Mouse (Mus musculus) intestine, postnatal 0 days (tissue): ENCODE results near the gene Zdhhc24. TPM values are rescaled to one million over a fixed set of nuclear protein-coding genes. Genes with fewer than 3 reads are reported as not detected.
A peak's percentile ranks its signal among the peaks of the same experiment; 100 is the strongest.

ENCODE experiments used
- ATAC-seq: fragments of 200-750 bp; cut with Nextera tagmentation; 2 replicates; pipeline ENCODE4 v1.8.0; 2017; ENCODE audit warnings: mild to moderate bottlenecking, moderate TSS enrichment, moderate library complexity
- H3K27ac ChIP-seq: fragments of 300-500 bp; sonication (generic); 2 replicates; pipeline ENCODE4 v1.5.1; 2014; ENCODE audit warnings: mild to moderate bottlenecking, low read depth, low read length, moderate library complexity
- H3K27me3 ChIP-seq: fragments of 300-500 bp; sonication (generic); replicated peaks from 2 replicates; pipeline ENCODE4 v1.6.1; 2014; ENCODE audit warnings: low read length, mixed read lengths; ENCODE audit not compliant: control insufficient read depth, insufficient read depth
- H3K36me3 ChIP-seq: fragments of 300-500 bp; sonication (generic); 2 replicates; pipeline ENCODE4 v1.6.1; 2014; ENCODE audit warnings: mild to moderate bottlenecking, moderate library complexity; ENCODE audit not compliant: control insufficient read depth, insufficient read depth
- H3K4me1 ChIP-seq: fragments of 300-500 bp; sonication (generic); replicated peaks from 2 replicates; pipeline ENCODE4 v1.6.1; 2014; ENCODE audit warnings: antibody characterized with exemption, low read length, mixed read lengths; ENCODE audit not compliant: control insufficient read depth, insufficient read depth
- H3K4me2 ChIP-seq: fragments of 300-500 bp; sonication (generic); replicated peaks from 2 replicates; pipeline ENCODE4 v1.6.1; 2014; ENCODE audit warnings: low read depth, mild to moderate bottlenecking, moderate library complexity
- H3K4me3 ChIP-seq: fragments of 300-500 bp; sonication (generic); 2 replicates; pipeline ENCODE4 v1.5.1; 2014; ENCODE audit warnings: low read depth, low read length
- H3K9ac ChIP-seq: fragments of 300-500 bp; sonication (generic); 2 replicates; pipeline ENCODE4 v1.6.1; 2014; ENCODE audit warnings: mild to moderate bottlenecking, low read depth, low read length
- H3K9me3 ChIP-seq: fragments of 300-500 bp; sonication (generic); 2 replicates; pipeline ENCODE4 v1.6.1; 2016; ENCODE audit warnings: mixed run types; ENCODE audit not compliant: control insufficient read depth
- CTCF ChIP-seq: sonication (generic); IDR thresholded peaks from 2 replicates; pipeline ENCODE4 v1.5.1; 2016; ENCODE audit warnings: low read depth, mild to moderate bottlenecking, control low read depth, antibody characterized with exemption, moderate library complexity
- WGBS: fragments of 180-500 bp; shearing (Covaris S2); extraction: QIAGEN DNeasy Blood & Tissue Kit; methylation state at CpG from one replicate; pipeline ENCODE4 v1.1.7; 2014; 5-methylcytosine and 5-hydroxymethylcytosine counted together
- polyA plus RNA-seq: library from polyadenylated mRNA; unstranded; fragments of >200 nt; fragmentation: Nextera tagmentation; extraction: Ambion mirVana; gene quantifications from 2 replicates; pipeline ENCODE4 v1.2.1, GENCODE M21; 2015

The Zdhhc24 gene
- polyA plus RNA-seq, 1 experiment from 2014 or later: 7.6 TPM

DNA sequence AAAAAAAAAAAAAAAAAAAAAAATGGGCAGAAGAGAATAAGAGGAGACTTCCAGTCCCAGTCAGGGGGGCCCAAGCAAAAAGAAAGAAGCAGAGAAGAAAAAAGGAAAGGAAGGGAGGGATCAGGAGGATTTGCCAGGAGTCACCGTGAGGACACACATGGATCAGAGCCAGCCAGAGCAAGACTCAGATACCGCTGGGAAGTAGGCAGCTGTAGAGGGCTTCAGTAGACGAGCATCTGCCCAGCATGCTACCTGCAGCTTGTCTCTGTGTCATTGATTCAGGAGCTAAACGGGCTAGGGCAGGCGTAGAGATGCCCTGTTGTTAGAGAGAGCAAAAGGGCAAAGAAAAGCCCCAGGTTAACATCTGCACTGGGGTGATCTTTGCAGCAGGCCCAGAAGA, 28.2 kb upstream of the Zdhhc24 start:
- no peak overlapping the region for H3K9ac ChIP-seq
- H3K27ac ChIP-seq: no peak overlapping the region
- H3K4me2 ChIP-seq: no peak overlapping the region
- H3K4me1 ChIP-seq: peaks cover 4% of the 10 kb centered on the region; the same call in 1 of the 2 replicates
- no peak for ATAC-seq
- no peaks in the 10 kb centered on the region for H3K36me3 ChIP-seq
- no peak overlapping the region for H3K4me3 ChIP-seq
- WGBS: 58% methylated on average over 5 of the region's 5 CpGs
- H3K9me3 ChIP-seq: no peaks in the 10 kb centered on the region
- no peak for TF ChIP-seq CTCF
- peaks cover 2% of the 10 kb centered on the region; the same call in 1 of the 2 replicates for H3K27me3 ChIP-seq

DNA sequence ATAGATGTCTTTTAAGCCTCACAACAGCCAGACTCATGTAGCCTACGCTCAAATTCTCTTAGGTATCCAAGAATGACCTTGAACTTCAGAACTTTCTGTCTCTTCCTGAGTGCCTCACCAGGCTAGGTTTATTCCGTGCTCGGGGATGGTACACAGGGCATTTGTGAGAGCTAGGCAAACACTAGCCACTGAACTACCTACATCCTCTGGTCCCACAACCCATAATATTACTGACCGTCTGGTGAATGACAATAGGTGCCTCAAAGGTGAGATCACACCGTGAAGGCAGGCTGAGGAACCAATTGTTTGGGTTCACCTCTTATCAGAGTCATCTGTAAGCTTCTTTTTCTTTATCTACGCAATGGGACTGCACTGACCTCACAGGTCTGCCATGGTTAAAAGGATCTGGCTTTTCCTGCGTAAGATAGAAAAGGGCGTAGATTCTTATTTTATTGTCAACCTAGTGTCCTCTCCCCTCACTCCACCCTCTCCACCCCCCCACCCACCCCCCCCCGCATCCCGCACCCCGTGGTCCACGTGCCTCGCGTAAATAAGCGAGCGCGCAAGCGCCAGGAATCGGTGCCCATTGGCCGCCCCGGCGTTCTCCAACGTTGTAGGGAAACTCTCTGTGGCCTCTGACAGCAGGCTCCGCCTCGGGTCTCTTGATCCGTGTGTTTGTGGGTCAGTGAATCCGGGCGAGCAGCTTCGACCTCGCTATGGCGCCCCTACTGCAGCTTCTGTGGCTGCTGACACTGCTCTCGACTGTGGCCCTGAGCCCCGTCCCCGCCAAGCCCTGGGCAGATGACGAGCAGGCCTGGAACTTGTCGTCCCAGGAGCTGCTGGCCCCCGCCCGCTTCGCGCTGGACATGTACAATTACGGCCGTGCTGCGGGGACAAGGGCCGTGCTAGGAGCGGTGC, 23.7 kb upstream of the Zdhhc24 start, which contains the start of gene Ctsf:
Gene Ctsf (plus strand): TSS at position 579 of the 918 bp plus-strand sequence.
- peak within 1 kb of the TSS; percentile 97 for H3K4me2 ChIP-seq
- peaks cover 3% of the 10 kb centered on the region; the same call in 1 of the 2 replicates for H3K27me3 ChIP-seq
- ATAC-seq: peak; percentile 69
- no peaks in the 10 kb centered on the region for H3K36me3 ChIP-seq
- H3K4me1 ChIP-seq: peaks cover 4% of the 10 kb centered on the region; the same call in 1 of the 2 replicates
- peak within 1 kb of the TSS; percentile 51 for H3K4me3 ChIP-seq
- H3K27ac ChIP-seq: no peak within 1 kb of the TSS
- TF ChIP-seq CTCF: 0 out of 2 replicates have a peak, but pooled peaks have one; percentile 11
- H3K9ac ChIP-seq: peak within 1 kb of the TSS; percentile 48
- H3K9me3 ChIP-seq: no peaks in the 10 kb centered on the region
- 2% methylated on average over 45 of the region's 45 CpGs for WGBS

DNA sequence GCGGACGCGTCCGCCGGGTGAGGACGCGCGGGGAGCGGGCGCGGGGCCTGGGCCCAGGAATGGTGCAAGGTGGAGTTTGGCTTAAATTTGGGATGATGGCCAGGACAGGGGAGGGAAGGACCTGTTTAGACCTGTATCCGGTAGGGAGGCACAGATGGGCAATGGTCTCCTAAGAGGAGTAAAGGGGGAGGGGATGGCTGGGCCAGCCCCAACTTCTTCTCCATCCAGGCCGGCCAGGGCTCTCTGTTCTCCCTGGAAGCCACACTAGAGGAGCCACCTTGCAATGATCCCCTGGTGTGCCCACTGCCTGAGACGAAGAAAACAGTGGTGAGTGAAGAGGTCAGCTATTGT, 23.0 kb upstream of the Zdhhc24 start:
- ATAC-seq: no peak
- Histone ChIP-seq H3K27ac (no peak overlapping the region), H3K9me3 (no peaks in the 10 kb centered on the region), H3K9ac (peak overlapping the region; percentile 48), H3K4me1 (peaks cover 4% of the 10 kb centered on the region; the same call in 1 of the 2 replicates), H3K36me3 (no peaks in the 10 kb centered on the region), H3K27me3 (peaks cover 3% of the 10 kb centered on the region; the same call in 1 of the 2 replicates), H3K4me3 (peak overlapping the region; percentile 51), H3K4me2 (peak overlapping the region; percentile 97)
- WGBS: 3% methylated on average over 14 of the region's 14 CpGs
- no peak for TF ChIP-seq CTCF

DNA sequence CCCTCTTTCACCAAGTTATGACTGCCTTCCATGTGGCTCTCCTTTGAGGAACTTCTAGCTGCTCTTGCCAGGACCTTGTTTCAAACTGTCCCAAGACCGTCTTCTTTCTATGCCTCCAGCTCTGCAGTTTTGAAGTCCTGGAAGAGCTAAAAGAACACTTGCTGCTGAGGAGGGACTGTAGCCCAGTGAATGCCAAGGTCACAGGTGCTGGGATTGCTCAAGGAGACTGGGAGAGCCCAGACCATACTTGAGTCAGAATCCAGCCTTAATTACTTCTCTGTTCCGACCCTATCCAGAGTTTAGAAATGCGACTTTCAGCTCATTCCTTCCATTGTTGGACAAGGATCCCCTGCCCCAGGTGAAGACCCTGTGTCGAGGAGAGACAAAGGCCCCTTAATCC, 22.5 kb upstream of the Zdhhc24 start:
- Histone ChIP-seq H3K9ac (no peak overlapping the region), H3K27me3 (peaks cover 3% of the 10 kb centered on the region; the same call in 1 of the 2 replicates), H3K9me3 (no peaks in the 10 kb centered on the region), H3K4me2 (peak overlapping the region; percentile 97; the same call in 1 of the 2 replicates), H3K4me1 (peaks cover 4% of the 10 kb centered on the region; the same call in 1 of the 2 replicates), H3K36me3 (no peaks in the 10 kb centered on the region), H3K27ac (no peak overlapping the region), H3K4me3 (no peak overlapping the region)
- no peak for ATAC-seq
- WGBS: 79% methylated on average over 4 of the region's 4 CpGs
- no peak for TF ChIP-seq CTCF

DNA sequence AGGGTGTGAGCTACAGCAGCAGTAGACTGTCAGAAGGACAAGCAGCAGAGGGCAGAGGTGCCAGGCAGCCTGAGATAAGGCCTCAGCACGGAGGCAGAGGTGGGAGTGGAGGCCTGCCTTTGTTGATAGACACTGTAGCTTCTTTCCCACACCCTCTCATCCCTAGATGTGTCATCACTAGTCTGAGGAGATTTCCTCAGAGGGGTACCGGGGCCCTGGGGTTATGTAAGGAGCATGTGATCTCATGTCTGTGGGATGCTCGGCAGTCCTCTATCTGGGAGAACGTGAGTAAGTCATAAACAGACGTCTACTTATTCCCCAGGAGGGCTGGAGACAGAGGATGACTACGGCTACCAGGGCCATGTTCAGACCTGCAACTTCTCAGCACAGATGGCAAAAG, 19.4 kb upstream of the Zdhhc24 start:
- TF ChIP-seq CTCF: no peak
- no peak overlapping the region for H3K4me2 ChIP-seq
- H3K27ac ChIP-seq: no peak overlapping the region
- H3K36me3 ChIP-seq: no peaks in the 10 kb centered on the region
- WGBS: 65% methylated on average over 6 of the region's 6 CpGs
- H3K9me3 ChIP-seq: no peaks in the 10 kb centered on the region
- no peak overlapping the region for H3K4me3 ChIP-seq
- H3K4me1 ChIP-seq: peaks cover 4% of the 10 kb centered on the region; the same call in 1 of the 2 replicates
- no peak overlapping the region for H3K9ac ChIP-seq
- no peak for ATAC-seq
- H3K27me3 ChIP-seq: peaks cover 3% of the 10 kb centered on the region; the same call in 1 of the 2 replicates

DNA sequence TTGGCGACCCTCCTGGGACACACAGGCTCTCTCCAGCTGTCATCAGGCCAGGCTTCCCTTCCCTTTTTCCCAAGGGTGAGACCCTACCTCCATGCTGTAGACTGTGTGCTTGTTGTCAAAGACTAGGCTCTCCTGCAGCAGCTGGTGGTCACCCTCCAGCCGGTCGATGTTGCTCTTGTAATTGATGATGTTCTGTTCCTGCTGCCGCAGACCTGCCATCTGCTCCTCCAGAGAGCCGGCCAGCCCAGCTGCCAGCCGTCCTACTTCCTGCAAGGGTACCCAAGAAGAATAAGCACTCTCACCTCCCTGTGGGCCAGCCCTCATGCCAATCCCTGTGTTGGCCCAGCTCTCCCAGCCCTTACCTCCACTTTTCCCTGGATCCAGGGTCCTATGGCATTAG, 15.4 kb upstream of the Zdhhc24 start:
- 65% methylated on average over 6 of the region's 6 CpGs for WGBS
- Histone ChIP-seq H3K27me3 (peaks cover 5% of the 10 kb centered on the region), H3K9ac (no peak overlapping the region), H3K4me3 (no peak overlapping the region), H3K36me3 (no peaks in the 10 kb centered on the region), H3K9me3 (no peaks in the 10 kb centered on the region), H3K4me1 (no peaks in the 10 kb centered on the region), H3K4me2 (no peak overlapping the region), H3K27ac (no peak overlapping the region)
- no peak for TF ChIP-seq CTCF
- ATAC-seq: no peak
